Mouse (Mus musculus): ENCODE results near the gene Inppl1. TPM values are rescaled to one million over a fixed set of nuclear protein-coding genes. Genes with fewer than 3 reads are reported as not detected.

The Inppl1 gene
- polyA plus RNA-seq, 1 experiment from 2014 or later = 10.2 TPM

DNA sequence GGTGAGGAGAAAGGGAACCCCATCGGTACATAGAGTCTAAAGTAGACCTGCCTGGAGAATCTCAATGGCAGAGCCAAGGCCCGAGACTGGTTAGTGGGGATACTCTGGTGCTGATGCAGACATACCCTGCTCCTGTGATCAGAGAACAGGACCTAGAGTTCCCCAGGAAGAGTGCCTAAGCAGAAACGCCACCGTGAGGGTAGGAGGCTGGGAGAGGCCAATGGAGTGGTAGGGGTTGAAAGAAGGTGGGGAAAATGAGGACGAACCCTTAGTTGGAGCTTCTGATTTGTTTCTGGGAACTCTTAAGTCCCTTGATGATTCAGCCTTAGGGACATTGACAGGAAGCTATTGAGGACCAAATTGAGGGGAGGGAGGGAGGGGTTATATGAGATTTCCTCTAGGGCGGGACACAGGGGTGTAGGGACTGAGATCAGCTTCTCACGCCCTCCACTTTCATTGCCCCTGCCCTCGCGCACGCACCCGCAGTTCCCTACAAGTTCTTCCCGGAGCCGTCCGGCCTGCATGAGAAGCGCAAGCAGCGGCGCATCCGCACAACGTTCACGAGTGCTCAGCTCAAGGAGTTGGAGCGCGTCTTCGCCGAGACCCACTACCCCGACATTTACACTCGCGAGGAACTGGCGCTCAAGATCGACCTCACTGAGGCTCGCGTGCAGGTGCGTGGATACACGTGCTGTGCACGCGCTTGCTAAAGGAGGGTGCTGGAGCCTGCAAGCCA is 17.6 kb downstream of the Inppl1 start:
- ATAC-seq = no peak
- Histone ChIP-seq H3K27ac (ENCODE audit: low read length) (no peak overlapping the region), H3K4me3 (ENCODE audit: low read depth, low read length) (peak overlapping the region; percentile 35), H3K9me3 (replicated peaks; ENCODE audit: control insufficient read depth, low read length, poor library complexity, severe bottlenecking) (no peaks in the 10 kb centered on the region), H3K9ac (ENCODE audit: low read depth, low read length) (0 out of 2 replicates have a peak overlapping the region, but pooled peaks have one; percentile 25), H3K4me1 (ENCODE audit: control insufficient read depth, insufficient read depth, low read length) (peaks cover 17% of the 10 kb centered on the region), H3K36me3 (ENCODE audit: control insufficient read depth, insufficient read depth, low read length) (no peaks in the 10 kb centered on the region), H3K27me3 (ENCODE audit: control insufficient read depth, insufficient read depth, low read depth, low read length) (peaks cover 67% of the 10 kb centered on the region), H3K4me2 (ENCODE audit: low read length) (peak overlapping the region; percentile 73)
- 4% methylated on average over 35 of the region's 35 CpGs for WGBS

GRCm38 (mm10) chr7:101817861-101818401 is 20.1 kb downstream of the Inppl1 start, which contains the start of gene Phox2a:
TSS of gene Phox2a (plus strand) at chr7:101818313.
- Histone ChIP-seq H3K4me3 (ENCODE audit: low read depth, low read length) (peak within 1 kb of the TSS; percentile 26), H3K27ac (ENCODE audit: low read length) (no peak within 1 kb of the TSS), H3K36me3 (ENCODE audit: control insufficient read depth, insufficient read depth, low read length) (no peaks in the 10 kb centered on the region), H3K9ac (ENCODE audit: low read depth, low read length) (no peak within 1 kb of the TSS), H3K4me1 (ENCODE audit: control insufficient read depth, insufficient read depth, low read length) (peaks cover 17% of the 10 kb centered on the region), H3K4me2 (ENCODE audit: low read length) (peak within 1 kb of the TSS; percentile 24), H3K27me3 (ENCODE audit: control insufficient read depth, insufficient read depth, low read depth, low read length) (peaks cover 60% of the 10 kb centered on the region), H3K9me3 (replicated peaks; ENCODE audit: control insufficient read depth, low read length, poor library complexity, severe bottlenecking) (no peaks in the 10 kb centered on the region)
- under 1% methylated on average over 43 of the region's 45 CpGs for WGBS
- ATAC-seq = no peak

DNA sequence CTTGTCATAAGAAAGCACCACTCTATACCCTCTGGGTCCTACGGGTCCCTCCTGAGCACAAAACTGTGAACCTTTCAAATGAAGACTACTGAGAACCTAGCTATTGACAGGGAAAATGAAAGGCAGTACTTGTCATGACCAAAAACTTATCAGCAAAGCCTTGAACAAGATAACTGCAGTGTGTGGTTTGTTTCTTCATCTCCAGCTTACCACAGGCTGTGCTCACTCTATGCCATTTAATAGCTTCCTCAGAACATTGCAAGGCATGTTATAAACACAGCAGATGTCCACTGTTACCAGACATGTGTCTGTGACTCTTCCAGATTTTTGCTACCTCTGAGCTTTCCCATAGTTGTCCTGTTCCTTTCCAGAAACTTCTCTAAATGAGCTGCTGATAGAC is 61.0 kb downstream of the Inppl1 start:
- Histone ChIP-seq H3K4me2 (ENCODE audit: low read length) (no peak overlapping the region), H3K36me3 (ENCODE audit: control insufficient read depth, insufficient read depth, low read length) (peaks cover 5% of the 10 kb centered on the region; the same call in 1 of the 2 replicates), H3K27ac (ENCODE audit: low read length) (no peak overlapping the region), H3K4me3 (ENCODE audit: low read depth, low read length) (no peak overlapping the region), H3K9me3 (replicated peaks; ENCODE audit: control insufficient read depth, low read length, poor library complexity, severe bottlenecking) (no peaks in the 10 kb centered on the region), H3K27me3 (ENCODE audit: control insufficient read depth, insufficient read depth, low read depth, low read length) (no peaks in the 10 kb centered on the region), H3K4me1 (ENCODE audit: control insufficient read depth, insufficient read depth, low read length) (peaks cover 12% of the 10 kb centered on the region), H3K9ac (ENCODE audit: low read depth, low read length) (no peak overlapping the region)
- ATAC-seq = no peak
- 100% methylated on average over 1 of the region's 1 CpGs for WGBS

GRCm38 (mm10) chr7:101772687-101773086 is 65.3 kb downstream of the Inppl1 start:
- no peak overlapping the region for H3K4me3 ChIP-seq (ENCODE audit: low read depth, low read length)
- ATAC-seq = peak; percentile 62
- H3K36me3 ChIP-seq (ENCODE audit: control insufficient read depth, insufficient read depth, low read length) = peaks cover 2% of the 10 kb centered on the region; the same call in 1 of the 2 replicates
- no peaks in the 10 kb centered on the region for H3K27me3 ChIP-seq (ENCODE audit: control insufficient read depth, insufficient read depth, low read depth, low read length)
- H3K9me3 ChIP-seq (replicated peaks; ENCODE audit: control insufficient read depth, low read length, poor library complexity, severe bottlenecking) = no peaks in the 10 kb centered on the region
- no peak overlapping the region for H3K27ac ChIP-seq (ENCODE audit: low read length)
- H3K9ac ChIP-seq (ENCODE audit: low read depth, low read length) = no peak overlapping the region
- H3K4me1 ChIP-seq (ENCODE audit: control insufficient read depth, insufficient read depth, low read length) = peaks cover 23% of the 10 kb centered on the region
- WGBS = 23% methylated on average over 8 of the region's 8 CpGs
- 0 out of 2 replicates have a peak overlapping the region, but pooled peaks have one; percentile 8 for H3K4me2 ChIP-seq (ENCODE audit: low read length)

Small RNA genes lying within 50 kb of the gene (microRNA-seq; reads per million reads assigned to microRNA genes)
- gene Gm22655 = not detected

Other genes starting within 250 kb of the Inppl1 start
- 43.0 and 46.5 TPM in 2 replicates for gene Clpb, start 174.6 kb downstream of the Inppl1 start, polyA plus RNA-seq (2015; fragmentation: Nextera tagmentation; extraction: Ambion mirVana)
- gene Phox2a, start 19.9 kb downstream of the Inppl1 start, polyA plus RNA-seq (2015; fragmentation: Nextera tagmentation; extraction: Ambion mirVana) = 0.21 TPM in 1 of 2 replicates, not detected in the other
- gene Folr2, start 19.0 kb upstream of the Inppl1 start, polyA plus RNA-seq (2015; fragmentation: Nextera tagmentation; extraction: Ambion mirVana) = 1.0 and 1.1 TPM in 2 replicates
- gene Anapc15, start 25.5 kb upstream of the Inppl1 start, polyA plus RNA-seq (2015; fragmentation: Nextera tagmentation; extraction: Ambion mirVana) = 71.6 and 79.9 TPM in 2 replicates
- gene Folr1, start 32.6 kb upstream of the Inppl1 start, polyA plus RNA-seq (2015; fragmentation: Nextera tagmentation; extraction: Ambion mirVana) = 23.7 and 24.2 TPM in 2 replicates
- 138 and 144 TPM in 2 replicates for gene Lamtor1, start 67.7 kb upstream of the Inppl1 start, polyA plus RNA-seq (2015; fragmentation: Nextera tagmentation; extraction: Ambion mirVana)
- 0.21 and 0.35 TPM in 2 replicates for gene Tomt, start 68.1 kb upstream of the Inppl1 start, polyA plus RNA-seq (2015; fragmentation: Nextera tagmentation; extraction: Ambion mirVana)
- 11.6 and 13.4 TPM in 2 replicates for gene Lrrc51, start 95.7 kb upstream of the Inppl1 start, polyA plus RNA-seq (2015; fragmentation: Nextera tagmentation; extraction: Ambion mirVana)
- 37.8 and 47.3 TPM in 2 replicates for gene Numa1, start 95.9 kb upstream of the Inppl1 start, polyA plus RNA-seq (2015; fragmentation: Nextera tagmentation; extraction: Ambion mirVana)
- 4.1 and 4.9 TPM in 2 replicates for gene Il18bp, start 180.5 kb upstream of the Inppl1 start, polyA plus RNA-seq (2015; fragmentation: Nextera tagmentation; extraction: Ambion mirVana)
- 36.1 and 36.6 TPM in 2 replicates for gene Rnf121, start 227.2 kb upstream of the Inppl1 start, polyA plus RNA-seq (2015; fragmentation: Nextera tagmentation; extraction: Ambion mirVana)
- 28.7 and 31.5 TPM in 2 replicates for gene Xndc1, start 227.3 kb upstream of the Inppl1 start, polyA plus RNA-seq (2015; fragmentation: Nextera tagmentation; extraction: Ambion mirVana)
- 1.1 and 1.3 TPM in 2 replicates for gene Xntrpc, start 227.5 kb upstream of the Inppl1 start, polyA plus RNA-seq (2015; fragmentation: Nextera tagmentation; extraction: Ambion mirVana)
- not detected in 2 replicates for gene Trpc2, start 244.9 kb upstream of the Inppl1 start, polyA plus RNA-seq (2015; fragmentation: Nextera tagmentation; extraction: Ambion mirVana)

Data from midbrain, embryonic 16.5 days (tissue).